ENCODE assay signal across 7 mouse cellular contexts in genomic region chr8:57615016-57615657, GRCm38 (mm10). TPM values are rescaled to one million over a fixed set of nuclear protein-coding genes. Genes with fewer than 3 reads are reported as not detected.
DNase-seq lines count a peak whose midpoint lies in the region; ATAC-seq and TF ChIP-seq lines count a peak whose summit lies in the region.

No protein-coding gene starts in this region.

- DNase-seq in Muller cell, postnatal 12 days (ENCODE audit: inconsistent ontology term): peak; percentile 22
- peak; percentile 85 for DNase-seq in adrenal gland, adult 2 months
- DNase-seq in gastrocnemius, postnatal 14 days: peak; percentile 24
- peak; percentile 40 to 60 for DNase-seq in kidney, postnatal 4 days
- no peak for DNase-seq in adipocyte (ENCODE audit: low spot score)
- no peak for DNase-seq in layer of hippocampus, adult 2 months (ENCODE audit: low spot score in 2 of 2)
- DNase-seq in midbrain, embryonic 11.5 days (ENCODE audit: low spot score, missing footprints): no peak

- ATAC-seq in midbrain, embryonic 11.5 days (ENCODE audit: low FRiP score): no peak

- H3K4me1 ChIP-seq in midbrain, embryonic 11.5 days (ENCODE audit: control insufficient read depth, insufficient read depth, low read length): no peaks in the 10 kb centered on the region

- H3K4me3 ChIP-seq in layer of hippocampus, adult 2 months: no peak overlapping the region
- H3K4me3 ChIP-seq in midbrain, embryonic 11.5 days (ENCODE audit: low read depth, low read length): no peak overlapping the region

- WGBS in midbrain, embryonic 11.5 days: 76% methylated on average over 15 of the region's 15 CpGs

- no peaks in the 10 kb centered on the region for H3K9me3 ChIP-seq in midbrain, embryonic 11.5 days (ENCODE audit: control insufficient read depth, low read length)

- H3K27ac ChIP-seq in layer of hippocampus, adult 2 months: no peak overlapping the region
- H3K27ac ChIP-seq in midbrain, embryonic 11.5 days (ENCODE audit: low read depth, low read length): no peak overlapping the region

- no peaks in the 10 kb centered on the region for H3K27me3 ChIP-seq in midbrain, embryonic 11.5 days (ENCODE audit: control insufficient read depth, insufficient read depth, low read length)

- no peak overlapping the region for H3K4me2 ChIP-seq in midbrain, embryonic 11.5 days

- TF ChIP-seq CTCF in layer of hippocampus, adult 2 months (conservative IDR thresholded peaks at IDR 0.05): no peak

- no peak overlapping the region for H3K9ac ChIP-seq in midbrain, embryonic 11.5 days (ENCODE audit: low read length)

- H3K36me3 ChIP-seq in midbrain, embryonic 11.5 days (ENCODE audit: control insufficient read depth, insufficient read depth, low read length): no peaks in the 10 kb centered on the region

- intact Hi-C loops in gastrocnemius, postnatal 14 days (cut with DNase I; ENCODE audit: low total_unique reads): no loop called here

RNA-seq across cellular contexts. Expression of gene Galnt7, which starts 37.7 kb away (rescaled TPM):
- total RNA-seq in adrenal gland, adult 2 months (2021): 10 to 100 TPM; 11.0 to 12.6 TPM
- polyA plus RNA-seq in adrenal gland, adult 2 months (2012; rRNA removed): 0.84 and 0.95 TPM in 2 replicates
- total RNA-seq in gastrocnemius, postnatal 14 days (2021): 1 to 10 TPM; 3.5 to 4.9 TPM
- total RNA-seq in layer of hippocampus, adult 2 months (2021): 10 to 100 TPM in 1 of 2 experiments, 1 to 10 TPM in 1; 9.7 to 11.4 TPM
- polyA plus RNA-seq in midbrain, embryonic 11.5 days (2014; fragmentation: Nextera tagmentation; extraction: Ambion mirVana): 16.7 and 16.9 TPM in 2 replicates

Comparison
In these comparisons a context has a peak if more than half of its experiments do, and no peak if none do; other contexts are left out.
1. DNase-seq: peak in Muller cell, postnatal 12 days (single experiment), adrenal gland, adult 2 months (single experiment), gastrocnemius, postnatal 14 days (single experiment) and kidney, postnatal 4 days (2 of 2); none in adipocyte (single experiment), layer of hippocampus, adult 2 months (0 of 2) and midbrain, embryonic 11.5 days (single experiment).